Mouse (Mus musculus) stomach, adult 2 months (tissue): ENCODE measurements around the gene Mmaa. TPM values are rescaled to one million over a fixed set of nuclear protein-coding genes. Genes with fewer than 3 reads are reported as not detected.

Experiments used
- polyA plus RNA-seq: library from polyadenylated mRNA; depleted of rRNA; stranded (reverse); fragments of >200 nt; gene quantifications from 2 replicates; pipeline ENCODE4 v1.2.3, GENCODE M21; 2012; rRNA removed

Gene Mmaa
- 0.96 and 1.2 TPM in 2 replicates for polyA plus RNA-seq

DNA sequence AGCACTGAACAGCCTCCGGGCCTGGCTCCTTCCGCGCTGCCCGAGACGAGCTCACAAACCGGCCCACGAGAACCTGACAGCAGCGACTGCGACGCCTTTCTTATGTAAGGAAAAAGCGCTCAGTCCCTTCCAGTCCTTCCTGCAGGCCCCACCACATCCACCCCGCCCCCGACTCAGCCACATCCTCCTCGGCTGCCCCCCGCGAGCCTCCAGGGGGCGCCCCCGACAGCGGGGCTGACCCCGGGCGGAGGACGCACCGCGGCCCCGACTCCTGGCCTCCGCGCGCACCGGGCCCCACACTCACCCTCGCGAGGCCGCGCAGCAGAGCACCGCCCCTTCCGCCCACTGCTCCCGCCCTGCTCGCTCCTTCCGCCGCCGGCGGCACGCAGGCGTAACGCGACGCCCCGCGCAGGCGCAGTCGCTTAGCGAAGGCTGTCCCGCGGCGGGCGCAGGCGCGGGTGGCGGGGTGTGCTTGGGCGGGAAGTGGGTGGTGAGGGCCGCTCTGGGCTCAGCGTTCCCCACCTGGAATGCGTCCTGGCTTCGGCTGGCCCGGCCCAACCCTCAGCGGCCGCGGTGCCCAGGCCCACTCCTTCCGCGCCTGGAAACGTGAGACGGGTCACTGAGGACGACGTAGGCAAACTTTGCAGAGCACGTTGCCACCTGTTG, at the start of gene Mmaa:
TSS of gene Mmaa (minus strand) at position 328 of the 666 bp plus-strand sequence.

DNA sequence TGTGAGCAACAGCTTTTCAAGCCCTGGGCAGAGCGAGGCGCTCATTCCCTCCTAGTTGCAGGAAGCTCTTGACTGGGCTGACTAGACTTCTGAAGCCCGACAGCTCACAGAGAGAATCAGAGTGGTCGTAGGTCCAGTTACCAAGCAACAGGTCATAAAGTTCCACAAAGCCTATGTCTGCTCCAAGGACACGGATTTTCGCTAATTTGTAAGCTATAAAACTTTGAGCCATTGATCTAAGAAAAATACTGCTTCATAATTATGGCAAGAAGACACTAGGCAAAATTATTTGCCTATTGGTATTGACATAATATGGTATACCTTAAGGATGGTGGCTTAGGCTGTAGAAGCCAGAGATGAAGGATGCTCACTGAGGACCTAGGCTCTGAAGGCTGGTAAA, 46.3 kb downstream of the Mmaa start, which contains the start of gene 1700011L22Rik:
TSS of gene 1700011L22Rik (minus strand) at position 101 of the 400 bp plus-strand sequence.

Other genes with a start within 250 kb of the Mmaa start
- not detected in 2 replicates for gene 1700011L22Rik, start 46.4 kb downstream of the Mmaa start, polyA plus RNA-seq
- gene Smad1, start 104.6 kb upstream of the Mmaa start, polyA plus RNA-seq, result 26.7 and 30.1 TPM in 2 replicates